Mouse (Mus musculus): Measurements from ENCODE around the gene Cebpe. TPM values are rescaled to one million over a fixed set of nuclear protein-coding genes. Genes with fewer than 3 reads are reported as not detected.
A peak's percentile ranks its signal among the peaks of the same experiment; 100 is the strongest.

Gene Cebpe
- total RNA-seq (2014; rRNA removed; ENCODE audit: low replicate concordance) (not detected in 2 replicates), polyA plus RNA-seq (2015; fragmentation: Nextera tagmentation; extraction: Ambion mirVana) (not detected in 2 replicates)

- Histone ChIP-seq H3K9me3 (replicated peaks; ENCODE audit: control insufficient read depth, low read length) (no peaks in the 10 kb centered on the region), H3K9ac (replicated peaks; ENCODE audit: low read depth, low read length) (no peak within 1 kb of the TSS), H3K4me2 (ENCODE audit: low read depth, low read length) (no peak within 1 kb of the TSS), H3K4me1 (ENCODE audit: control insufficient read depth, insufficient read depth) (no peaks in the 10 kb centered on the region; the same call in 1 of the 2 replicates), H3K36me3 (replicated peaks; ENCODE audit: control insufficient read depth, insufficient read depth, low read length) (no peaks in the 10 kb centered on the region), H3K4me3 (ENCODE audit: low read depth, low read length) (no peak within 1 kb of the TSS), H3K27ac (ENCODE audit: low read depth) (no peak within 1 kb of the TSS), H3K27me3 (ENCODE audit: control insufficient read depth, insufficient read depth, low read length) (0 out of 2 replicates have a peak, but pooled peaks cover 3% of the 10 kb centered on the region)
- DNase-seq (ENCODE audit: low spot score) (no peak), ATAC-seq (ENCODE audit: insufficient read depth, low read depth) (no peak)
- 82% methylated on average over 7 of the region's 7 CpGs for WGBS
- TF ChIP-seq CTCF (IDR thresholded peaks at IDR 0.05; ENCODE audit: low read depth) (no peak), EP300 (IDR thresholded peaks at IDR 0.05; ENCODE audit: low read depth) (no peak)
These were observed at the start of gene Cebpe for GRCm38 (mm10) chr14:54712074-54712473. TSS of gene Cebpe (minus strand) at chr14:54712174.

- Histone ChIP-seq H3K9ac (replicated peaks; ENCODE audit: low read depth, low read length) (no peak overlapping the region), H3K9me3 (replicated peaks; ENCODE audit: control insufficient read depth, low read length) (no peaks in the 10 kb centered on the region), H3K4me2 (ENCODE audit: low read depth, low read length) (no peak overlapping the region), H3K4me1 (ENCODE audit: control insufficient read depth, insufficient read depth) (no peaks in the 10 kb centered on the region), H3K27me3 (ENCODE audit: control insufficient read depth, insufficient read depth, low read length) (no peaks in the 10 kb centered on the region), H3K27ac (ENCODE audit: low read depth) (no peak overlapping the region), H3K36me3 (replicated peaks; ENCODE audit: control insufficient read depth, insufficient read depth, low read length) (no peaks in the 10 kb centered on the region), H3K4me3 (ENCODE audit: low read depth, low read length) (no peak overlapping the region)
- TF ChIP-seq EP300 (IDR thresholded peaks at IDR 0.05; ENCODE audit: low read depth), result no peak
- no peak for TF ChIP-seq CTCF (IDR thresholded peaks at IDR 0.05; ENCODE audit: low read depth)
- peak; percentile 11 for DNase-seq (ENCODE audit: low spot score)
- ATAC-seq (ENCODE audit: insufficient read depth, low read depth), result no peak
- WGBS, result 55% methylated on average over 6 of the region's 6 CpGs
These were observed 44.4 kb upstream of the Cebpe start for GRCm38 (mm10) chr14:54756382-54756781.

- 39% methylated on average over 6 of the region's 6 CpGs for WGBS
- H3K4me3 ChIP-seq (ENCODE audit: low read depth, low read length), result no peak overlapping the region
- peak; percentile 53; the same call in 1 of the 2 replicates for ATAC-seq (ENCODE audit: insufficient read depth, low read depth)
- TF ChIP-seq EP300 (IDR thresholded peaks at IDR 0.05; ENCODE audit: low read depth) (no peak), CTCF (IDR thresholded peaks at IDR 0.05; ENCODE audit: low read depth) (no peak)
- H3K36me3 ChIP-seq (replicated peaks; ENCODE audit: control insufficient read depth, insufficient read depth, low read length), result no peaks in the 10 kb centered on the region
- H3K9ac ChIP-seq (replicated peaks; ENCODE audit: low read depth, low read length), result no peak overlapping the region
- H3K27me3 ChIP-seq (ENCODE audit: control insufficient read depth, insufficient read depth, low read length), result no peaks in the 10 kb centered on the region
- no peaks in the 10 kb centered on the region for H3K9me3 ChIP-seq (replicated peaks; ENCODE audit: control insufficient read depth, low read length)
- H3K27ac ChIP-seq (ENCODE audit: low read depth), result 0 out of 2 replicates have a peak overlapping the region, but pooled peaks have one; percentile 28
- H3K4me1 ChIP-seq (ENCODE audit: control insufficient read depth, insufficient read depth), result no peaks in the 10 kb centered on the region
- H3K4me2 ChIP-seq (ENCODE audit: low read depth, low read length), result no peak overlapping the region
- DNase-seq (ENCODE audit: low spot score), result peak; percentile 33
These were observed 42.6 kb upstream of the Cebpe start for GRCm38 (mm10) chr14:54754602-54755018.

- no peak overlapping the region for H3K9ac ChIP-seq (replicated peaks; ENCODE audit: low read depth, low read length)
- DNase-seq (ENCODE audit: low spot score), result no peak
These were observed 42.1 kb upstream of the Cebpe start for GRCm38 (mm10) chr14:54753986-54754601.

GRCm38 (mm10) chr14:54752938-54753337, 41.0 kb upstream of the Cebpe start:
- Histone ChIP-seq H3K9ac (replicated peaks; ENCODE audit: low read depth, low read length) (no peak overlapping the region), H3K36me3 (replicated peaks; ENCODE audit: control insufficient read depth, insufficient read depth, low read length) (no peaks in the 10 kb centered on the region), H3K4me1 (ENCODE audit: control insufficient read depth, insufficient read depth) (no peaks in the 10 kb centered on the region), H3K4me2 (ENCODE audit: low read depth, low read length) (no peak overlapping the region), H3K9me3 (replicated peaks; ENCODE audit: control insufficient read depth, low read length) (no peaks in the 10 kb centered on the region), H3K4me3 (ENCODE audit: low read depth, low read length) (no peak overlapping the region), H3K27me3 (ENCODE audit: control insufficient read depth, insufficient read depth, low read length) (no peaks in the 10 kb centered on the region), H3K27ac (ENCODE audit: low read depth) (no peak overlapping the region)
- TF ChIP-seq CTCF (IDR thresholded peaks at IDR 0.05; ENCODE audit: low read depth) (no peak), EP300 (IDR thresholded peaks at IDR 0.05; ENCODE audit: low read depth) (no peak)
- DNase-seq (ENCODE audit: low spot score), result no peak
- 70% methylated on average over 6 of the region's 6 CpGs for WGBS
- ATAC-seq (ENCODE audit: insufficient read depth, low read depth), result no peak

More at GRCm38 (mm10) chr14:54753986-54754601, 42.1 kb upstream of the Cebpe start:
- no peak for ATAC-seq (ENCODE audit: insufficient read depth, low read depth)
- Histone ChIP-seq H3K27me3 (ENCODE audit: control insufficient read depth, insufficient read depth, low read length) (no peaks in the 10 kb centered on the region), H3K4me3 (ENCODE audit: low read depth, low read length) (no peak overlapping the region), H3K27ac (ENCODE audit: low read depth) (no peak overlapping the region), H3K4me1 (ENCODE audit: control insufficient read depth, insufficient read depth) (no peaks in the 10 kb centered on the region), H3K9me3 (replicated peaks; ENCODE audit: control insufficient read depth, low read length) (no peaks in the 10 kb centered on the region), H3K4me2 (ENCODE audit: low read depth, low read length) (no peak overlapping the region), H3K36me3 (replicated peaks; ENCODE audit: control insufficient read depth, insufficient read depth, low read length) (no peaks in the 10 kb centered on the region)
- TF ChIP-seq EP300 (IDR thresholded peaks at IDR 0.05; ENCODE audit: low read depth) (no peak), CTCF (IDR thresholded peaks at IDR 0.05; ENCODE audit: low read depth) (no peak)
- WGBS, result 83% methylated on average over 12 of the region's 14 CpGs

Data from heart, postnatal 0 days (tissue).